Mouse (Mus musculus) mouse embryonic stem cell (cell line): ENCODE data around the gene Morc1.

ENCODE experiments used
- in situ Hi-C, 2 experiments: fragments of 300-500 bp; cut with MboI; formaldehyde crosslinking; loops; 1 replicate in 1 of 2; 3 replicates in 1 of 2; pipeline ENCODE4 v1.14.3; 2019 to 2020; ENCODE audit warnings: low sequenced_read_pairs in 2 of 2, low pct_unique_long_range_greater_than_20kb in 1 of 2, mixed read lengths in 1 of 2; ENCODE audit not compliant: unreplicated experiment in 1 of 2

The Morc1 gene

DNA sequence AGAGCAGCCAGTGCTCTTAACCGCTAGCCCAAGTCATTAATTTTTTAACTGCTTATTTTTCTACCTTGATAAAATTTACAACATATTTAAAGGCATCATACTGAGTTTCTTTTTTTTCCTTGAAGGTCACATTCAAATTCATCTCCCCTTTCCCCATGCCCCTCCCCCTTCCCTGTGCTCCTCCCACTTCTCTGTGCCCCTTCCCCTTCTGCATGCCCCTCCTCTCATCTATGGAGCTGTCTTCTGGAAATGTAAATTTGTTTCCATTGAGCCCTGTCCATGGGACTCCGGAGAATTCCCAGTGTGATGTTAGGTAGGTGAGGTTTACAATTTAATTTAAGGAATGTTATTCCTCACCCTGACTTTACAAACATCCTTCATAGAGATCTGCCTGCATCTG lies 180.4 kb downstream of the Morc1 start:
- in situ Hi-C loops = loop anchor here in 1 of 2 experiments (25.0 kb wide), 1 partner anchor 299 kb away; the partner anchor contains the start of gene Dppa2

GRCm38 (mm10) chr16:48613783-48614182 lies 182.7 kb downstream of the Morc1 start:
- in situ Hi-C loops = loop anchor here in 1 of 2 experiments (25.0 kb wide), 1 partner anchor 301 kb away; the partner anchor contains the start of gene Dppa2

DNA sequence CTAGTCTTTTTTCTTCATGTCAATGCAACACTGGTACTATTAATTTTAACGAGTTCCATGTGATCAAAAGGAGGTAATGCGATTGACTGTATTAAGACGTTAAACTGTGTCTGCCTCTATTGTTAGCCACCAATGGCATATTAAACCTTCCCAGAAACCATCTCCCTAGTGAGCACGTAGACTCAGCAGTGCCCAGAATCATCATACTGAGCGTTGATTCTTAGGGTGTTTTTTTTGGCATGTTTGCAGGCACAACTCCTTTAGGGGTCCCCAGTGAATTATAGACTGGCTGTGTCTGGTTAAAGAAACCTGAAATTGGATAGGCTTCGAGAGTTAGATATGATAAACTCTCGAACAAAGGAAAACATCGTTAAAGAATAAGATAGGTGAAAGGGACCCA lies 189.5 kb downstream of the Morc1 start:
- in situ Hi-C loops = loop anchor here in 1 of 2 experiments (25.0 kb wide), 1 partner anchor 308 kb away; the partner anchor contains the start of gene Dppa2

DNA sequence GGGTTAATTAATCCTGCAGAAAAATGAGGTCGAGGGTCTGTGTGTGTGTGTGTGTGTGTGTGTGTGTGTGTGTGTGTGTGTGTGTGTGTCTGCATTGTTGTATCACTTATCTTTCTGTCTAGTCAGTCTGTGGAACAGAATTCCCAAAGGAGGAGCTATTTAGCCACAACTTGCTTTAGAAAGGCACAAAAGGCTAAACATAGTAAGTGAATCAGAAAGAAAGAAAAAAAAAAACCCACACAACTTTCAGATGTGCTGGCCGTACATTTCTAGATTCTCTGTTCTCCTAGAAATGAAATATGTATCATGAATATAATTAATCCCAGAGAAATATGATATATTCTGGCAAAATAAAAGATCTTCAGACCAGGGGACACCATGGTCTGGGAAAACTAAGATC lies 190.0 kb downstream of the Morc1 start:
- in situ Hi-C loops = loop anchor here in 1 of 2 experiments (25.0 kb wide), 1 partner anchor 309 kb away; the partner anchor contains the start of gene Dppa2

GRCm38 (mm10) chr16:48623447-48623846 lies 192.4 kb downstream of the Morc1 start:
- in situ Hi-C loops = loop anchor here in 1 of 2 experiments (25.0 kb wide), 1 partner anchor 311 kb away; the partner anchor contains the start of gene Dppa2

- in situ Hi-C loops = no loop called here
Measured at GRCm38 (mm10) chr16:48626186-48626585, 195.1 kb downstream of the Morc1 start.

GRCm38 (mm10) chr16:48627296-48627695 lies 196.3 kb downstream of the Morc1 start:
- in situ Hi-C loops = no loop called here

DNA sequence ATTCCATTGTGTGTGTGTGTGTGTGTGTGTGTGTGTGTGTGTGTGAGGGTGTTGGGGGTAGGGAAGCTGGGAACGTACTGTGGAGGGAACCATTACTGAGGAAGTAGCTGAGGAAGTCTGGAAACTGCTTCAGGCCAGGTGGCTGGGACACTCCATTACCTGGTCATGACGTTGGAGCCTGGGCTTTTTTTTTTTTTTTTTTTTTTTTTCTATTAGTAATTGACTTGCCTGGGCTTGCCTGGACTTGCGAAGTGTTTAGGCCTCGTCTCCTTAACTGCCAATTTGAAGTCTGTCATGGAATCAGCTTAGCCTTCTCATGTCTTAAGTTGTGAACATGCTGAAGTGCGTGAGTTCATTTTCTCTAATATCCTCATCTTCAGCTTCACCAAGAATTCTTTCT lies 198.7 kb downstream of the Morc1 start:
- in situ Hi-C loops = no loop called here

DNA sequence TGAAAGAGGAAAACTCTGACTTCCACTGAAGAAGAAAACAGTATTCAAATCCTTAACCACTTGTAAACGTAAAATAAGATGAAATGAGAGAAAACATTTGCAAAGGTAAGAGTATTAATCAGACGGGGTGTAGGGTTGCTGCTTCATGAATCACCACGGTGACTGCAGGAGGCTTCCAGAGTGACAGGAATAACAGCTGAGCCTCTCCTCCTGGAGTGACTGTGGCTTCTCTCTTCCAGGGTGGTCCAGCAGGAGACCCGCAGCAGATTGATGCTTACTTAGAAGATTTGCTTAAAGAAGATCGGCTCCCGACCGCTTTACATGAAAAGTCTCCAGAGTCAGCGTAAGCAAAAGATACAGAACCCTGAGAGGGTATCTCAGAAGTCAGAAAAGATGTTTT lies 199.4 kb downstream of the Morc1 start:
- in situ Hi-C loops = no loop called here

DNA sequence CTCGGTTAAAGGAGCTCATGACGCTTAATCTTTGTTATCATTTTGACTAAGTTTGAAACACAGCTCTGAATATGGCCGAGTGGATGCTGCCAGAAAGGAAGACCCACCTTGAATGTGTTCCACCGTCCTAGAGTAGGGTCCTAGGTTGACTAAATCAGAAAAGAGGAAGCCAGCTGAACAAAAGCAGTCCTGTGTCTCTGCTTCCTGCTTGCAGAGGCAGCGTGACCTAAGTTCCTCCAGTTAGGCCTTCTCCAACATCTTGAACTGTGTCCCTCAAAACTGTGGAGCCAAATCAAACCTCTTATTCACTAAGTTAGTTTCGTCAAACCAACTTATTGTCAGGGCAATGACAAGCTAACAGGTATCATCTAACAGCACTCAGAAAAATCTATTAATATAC lies 201.3 kb downstream of the Morc1 start:
- in situ Hi-C loops = no loop called here

DNA sequence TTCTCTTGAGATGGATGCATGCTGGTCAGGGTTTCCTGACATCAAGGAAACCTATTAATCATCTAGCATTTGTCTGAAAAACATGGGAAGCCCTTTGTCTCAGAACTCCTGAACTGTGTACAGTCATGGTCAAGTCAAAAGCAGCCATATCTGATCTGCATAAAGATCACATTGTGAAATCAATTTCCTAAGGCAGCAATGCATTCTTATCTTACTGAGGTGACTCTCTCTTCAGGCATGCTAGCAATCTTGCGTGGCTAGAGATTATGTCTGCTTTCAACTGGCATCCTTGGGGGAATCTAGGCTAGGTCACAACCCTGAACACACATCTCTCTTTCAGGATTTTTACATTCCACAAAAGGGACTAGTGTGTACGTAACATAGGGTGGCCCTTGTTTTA lies 215.2 kb downstream of the Morc1 start:
- in situ Hi-C loops = no loop called here

- in situ Hi-C loops = no loop called here
Measured at GRCm38 (mm10) chr16:48671696-48672095, 240.7 kb downstream of the Morc1 start.

GRCm38 (mm10) chr16:48672664-48673063 lies 241.6 kb downstream of the Morc1 start:
- in situ Hi-C loops = no loop called here

GRCm38 (mm10) chr16:48675607-48676006 lies 244.6 kb downstream of the Morc1 start:
- in situ Hi-C loops = no loop called here

- in situ Hi-C loops = no loop called here
Measured at GRCm38 (mm10) chr16:48676205-48676604, 245.2 kb downstream of the Morc1 start.

GRCm38 (mm10) chr16:48677381-48677780 lies 246.3 kb downstream of the Morc1 start:
- in situ Hi-C loops = no loop called here

DNA sequence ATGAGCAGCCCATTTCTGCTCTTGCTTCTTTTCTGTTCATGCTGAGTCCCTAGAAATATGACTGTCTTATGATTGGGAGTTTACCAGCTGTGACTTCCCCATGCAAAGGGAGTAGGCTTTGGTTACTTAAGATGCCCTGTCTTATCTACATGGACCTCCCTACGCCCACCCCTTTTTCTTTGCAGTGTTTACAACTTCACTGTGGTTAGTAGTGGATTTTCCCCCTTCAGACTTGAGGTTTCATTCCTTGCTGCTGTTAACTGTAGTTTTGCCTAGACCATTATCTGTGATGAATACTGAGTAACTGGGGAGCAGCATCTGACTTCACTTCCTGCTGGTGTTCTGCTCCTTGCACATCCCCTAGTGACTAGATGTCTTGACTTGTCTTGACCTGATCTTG lies 247.0 kb downstream of the Morc1 start:
- in situ Hi-C loops = no loop called here
